Mouse (Mus musculus) megakaryocyte, embryonic 14.5 days (primary cell): ENCODE results near the gene Cyp2d9.

Experiments
- FLI1 ChIP-seq: IDR thresholded peaks from 2 replicates; pipeline ENCODE4 v1.6.1; 2012; ENCODE audit warnings: low read length, inconsistent platforms, mixed read lengths
- GATA1 ChIP-seq: IDR thresholded peaks from 3 replicates; pipeline ENCODE4 v1.6.1; 2012; ENCODE audit warnings: mixed read lengths, low read length, inconsistent platforms, borderline replicate concordance

GRCm38 (mm10) chr15:82416797-82417789, 16.1 kb upstream of the Cyp2d9 start:
- TF ChIP-seq GATA1 = no peak
- no peak for TF ChIP-seq FLI1
